Mouse (Mus musculus): ENCODE data around the gene Dhx38.
A peak's percentile ranks its signal among the peaks of the same experiment; 100 is the strongest.

Dhx38 gene

DNA sequence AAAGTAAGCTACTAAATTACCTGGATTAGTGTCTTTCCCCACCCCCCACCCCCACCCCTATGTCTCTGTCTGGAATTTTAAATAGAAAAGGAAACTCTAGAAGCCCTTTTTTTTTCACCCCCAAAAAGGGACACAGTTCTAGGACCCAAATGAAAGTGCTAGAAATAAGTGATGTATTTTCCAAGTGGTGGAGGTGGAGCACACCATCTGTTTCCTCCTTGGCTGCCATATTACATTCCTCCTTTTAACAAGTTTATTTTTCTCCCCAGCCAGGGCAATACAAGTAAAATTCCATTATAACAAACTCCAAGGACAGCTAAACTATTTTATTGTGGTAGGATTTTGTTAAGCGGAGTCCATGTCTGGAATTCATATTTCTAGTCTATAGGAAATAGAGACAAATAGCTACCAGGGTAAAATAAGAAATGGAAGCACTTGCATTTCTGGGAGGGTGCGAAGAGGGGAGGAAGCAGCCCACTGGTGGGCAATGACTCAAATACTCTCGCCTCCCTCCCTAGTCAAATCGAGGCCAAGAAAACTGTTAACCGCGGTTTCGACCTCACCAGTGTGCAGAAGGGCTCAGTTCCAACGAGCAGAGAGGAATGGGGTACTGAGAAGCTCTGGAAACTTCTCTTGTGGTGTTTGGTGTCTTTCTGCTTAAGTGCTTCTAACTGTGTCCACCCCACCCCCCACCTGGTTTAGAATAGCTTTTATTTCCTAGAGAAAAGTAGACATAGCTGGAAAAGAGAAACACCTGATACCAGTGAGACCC is 22.7 kb downstream of the Dhx38 start:
- DNase-seq, result no peak

- no peak for DNase-seq
Measured at GRCm38 (mm10) chr8:109542165-109542564, 23.5 kb downstream of the Dhx38 start.

DNA sequence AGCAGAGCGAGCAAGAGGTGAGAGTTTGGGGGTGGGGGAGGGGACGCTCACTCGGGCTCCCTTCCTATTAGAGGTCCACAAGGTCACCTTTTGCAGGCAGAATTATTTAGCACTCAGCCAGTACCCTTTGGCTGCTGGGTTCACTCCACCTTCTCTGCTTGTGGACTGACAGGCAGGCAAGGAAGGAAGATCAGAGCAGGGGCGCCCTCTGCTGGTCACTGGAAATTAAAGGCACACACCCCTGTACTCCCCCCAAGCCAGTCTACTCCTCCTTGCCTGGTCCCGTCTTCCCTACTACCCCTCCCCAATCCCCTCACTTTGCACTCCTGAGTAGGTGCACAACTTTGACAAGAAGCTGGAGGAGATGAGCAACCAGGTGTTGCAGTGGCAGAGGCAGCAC is 29.0 kb downstream of the Dhx38 start:
- peak; percentile 14 to 16 for DNase-seq

DNA sequence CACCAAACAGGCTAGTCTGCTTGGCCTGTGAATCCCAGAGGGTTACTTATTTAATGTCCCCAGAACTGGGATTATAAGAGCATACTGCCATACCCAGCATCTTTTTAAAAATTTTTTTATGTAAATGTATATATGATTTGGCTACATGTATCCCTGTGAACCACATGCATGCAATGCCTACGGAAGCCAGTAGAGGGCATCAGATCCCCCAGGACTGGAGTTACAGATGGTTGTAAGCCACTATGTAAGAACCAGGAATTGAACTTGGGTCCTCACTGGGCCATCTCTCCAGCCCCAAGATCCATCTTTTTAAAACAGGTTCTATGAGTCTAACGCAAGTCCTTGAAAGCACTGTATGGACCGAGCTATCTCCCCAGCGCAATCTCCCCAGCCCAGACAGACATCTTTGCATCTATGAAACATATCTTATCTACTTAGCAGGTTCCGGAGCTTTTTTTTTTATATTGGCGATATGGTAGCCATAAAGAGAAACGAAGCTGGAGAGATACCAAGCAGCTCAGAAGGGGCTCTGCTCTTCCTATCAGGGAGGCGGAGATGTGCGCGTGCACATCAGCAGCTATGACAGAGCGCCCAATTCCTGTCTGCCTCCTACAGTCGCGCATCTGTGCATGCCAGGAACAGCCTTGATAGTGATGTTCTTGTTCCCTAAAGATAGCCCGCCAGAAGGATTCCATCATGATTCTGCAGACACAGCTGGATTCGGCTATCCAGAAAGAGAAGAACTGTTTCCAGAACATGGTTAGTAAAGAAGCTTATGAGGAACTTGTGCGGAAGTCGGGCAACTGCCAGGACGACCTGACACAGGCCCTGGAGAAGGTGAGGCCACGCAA is 30.3 kb downstream of the Dhx38 start:
- no peak for DNase-seq

DNA sequence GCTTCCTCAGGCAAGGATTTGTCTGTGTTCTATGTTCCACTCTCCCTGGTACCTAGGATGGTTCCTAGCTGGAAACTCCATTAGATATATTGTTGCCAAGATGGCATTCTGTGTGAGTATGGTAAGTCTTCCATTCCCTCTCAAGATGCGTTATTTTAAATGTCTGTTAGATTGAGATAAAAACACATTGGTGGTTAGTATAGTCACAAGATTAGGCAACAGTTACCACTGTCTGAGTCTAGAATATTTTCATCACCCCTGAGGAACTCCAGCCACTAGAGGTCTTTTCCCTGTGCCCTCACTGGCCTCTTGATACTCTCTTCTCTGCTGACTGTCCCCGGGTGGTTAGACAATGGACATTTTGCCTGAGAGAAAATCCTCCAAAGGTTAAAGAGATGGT is 41.7 kb downstream of the Dhx38 start:
- no peak for DNase-seq

DNA sequence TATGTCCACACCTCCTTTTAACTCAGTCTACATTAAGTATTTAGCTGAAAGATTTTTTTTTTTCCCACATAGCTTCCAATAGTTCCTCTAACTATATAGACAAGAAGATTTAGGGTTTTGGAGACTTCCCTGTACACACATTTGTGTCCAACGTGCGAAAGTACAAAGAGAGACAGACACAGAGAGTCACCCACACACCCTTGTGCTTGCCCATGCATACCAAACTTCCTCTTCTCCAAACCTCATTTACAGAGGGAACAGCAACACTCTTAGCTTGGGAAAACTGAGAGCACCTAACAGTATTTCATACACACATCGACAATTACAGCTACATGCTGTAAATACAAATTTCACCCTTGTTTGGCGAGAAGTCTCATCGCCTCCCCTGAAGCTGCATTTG is 60.1 kb downstream of the Dhx38 start:
- DNase-seq, result no peak

DNA sequence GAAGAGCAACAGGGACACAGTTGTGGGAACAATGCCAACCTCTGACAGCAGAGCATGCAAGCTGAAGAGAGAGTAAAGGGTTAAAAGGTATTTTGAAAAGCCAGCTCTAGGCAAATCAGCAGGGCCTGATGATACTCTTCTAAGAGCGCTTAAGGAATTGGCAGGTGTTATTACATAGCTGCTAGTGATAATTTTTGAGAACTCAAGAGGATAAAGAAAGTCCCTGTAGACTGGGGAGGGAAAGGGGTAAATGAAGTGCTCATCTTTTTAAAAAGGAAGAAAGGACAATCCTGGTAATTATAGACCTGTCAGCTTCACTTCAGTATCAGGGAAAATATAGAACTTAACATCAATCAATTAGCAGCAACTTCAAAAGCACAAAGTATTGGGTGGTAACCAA is 62.1 kb downstream of the Dhx38 start:
- no peak for DNase-seq

DNA sequence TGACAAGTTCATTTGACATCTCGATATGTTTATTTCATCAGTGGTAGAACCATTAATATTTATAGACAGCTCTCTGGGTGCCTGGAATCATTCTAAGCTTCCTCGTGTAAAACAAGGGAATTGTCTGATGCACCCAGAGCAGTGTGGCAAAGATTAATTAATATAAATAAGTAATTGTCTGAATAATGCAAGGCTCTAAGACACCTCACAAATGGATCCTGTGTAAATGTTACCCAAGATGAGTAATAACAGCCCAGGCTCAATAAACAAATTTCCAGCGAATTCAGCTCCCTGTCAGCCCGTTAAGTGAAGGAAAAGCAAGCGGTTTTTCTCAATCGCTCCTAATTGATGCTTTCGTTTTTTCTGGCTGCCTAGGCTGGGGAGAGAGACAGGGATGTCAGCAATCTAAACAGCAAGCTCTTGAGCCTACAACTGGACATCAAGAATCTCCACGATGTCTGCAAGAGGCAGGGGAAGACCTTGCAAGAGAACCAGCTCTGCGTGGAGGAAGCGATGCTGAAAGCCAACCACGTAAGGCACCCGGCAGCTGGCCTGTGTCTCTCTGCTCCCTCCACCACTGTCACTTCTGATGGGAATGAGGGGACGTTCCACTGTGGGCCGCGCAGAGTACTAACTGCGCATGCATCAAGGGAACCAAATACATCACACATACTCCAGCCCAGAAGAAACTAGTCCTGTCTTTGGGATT is 66.5 kb downstream of the Dhx38 start:
- DNase-seq, result no peak
